Mouse (Mus musculus): Measurements from ENCODE around the gene Atg7. TPM values are rescaled to one million over a fixed set of nuclear protein-coding genes. Genes with fewer than 3 reads are reported as not detected.
A peak's percentile ranks its signal among the peaks of the same experiment; 100 is the strongest.

Atg7 gene
- polyA plus RNA-seq, 1 experiment = 16.8 TPM

- 84% methylated on average over 9 of the region's 9 CpGs for WGBS
- DNase-seq (ENCODE audit: low read depth, low spot score) = no peak
These were observed 39.3 kb downstream of the Atg7 start for GRCm38 (mm10) chr6:114682092-114682711.

GRCm38 (mm10) chr6:114683741-114684140 is 40.8 kb downstream of the Atg7 start:
- 96% methylated on average over 1 of the region's 1 CpGs for WGBS
- DNase-seq (ENCODE audit: low read depth, low spot score) = no peak

GRCm38 (mm10) chr6:114684407-114684806 is 41.5 kb downstream of the Atg7 start:
- 52% methylated on average over 3 of the region's 3 CpGs for WGBS
- no peak for DNase-seq (ENCODE audit: low read depth, low spot score)

- no peak for DNase-seq (ENCODE audit: low read depth, low spot score)
- WGBS = 75% methylated on average over 1 of the region's 1 CpGs
These were observed 42.5 kb downstream of the Atg7 start for GRCm38 (mm10) chr6:114685412-114685811.

- 85% methylated on average over 1 of the region's 1 CpGs for WGBS
- no peak for DNase-seq (ENCODE audit: low read depth, low spot score)
These were observed 44.1 kb downstream of the Atg7 start for GRCm38 (mm10) chr6:114687035-114687434.

- no peak for DNase-seq (ENCODE audit: low read depth, low spot score)
- WGBS = 29% methylated on average over 2 of the region's 2 CpGs
These were observed 47.8 kb downstream of the Atg7 start for GRCm38 (mm10) chr6:114690661-114691060.

GRCm38 (mm10) chr6:114691530-114691929 is 48.6 kb downstream of the Atg7 start:
- WGBS = 91% methylated on average over 6 of the region's 6 CpGs
- no peak for DNase-seq (ENCODE audit: low read depth, low spot score)

- no peak for DNase-seq (ENCODE audit: low read depth, low spot score)
- 93% methylated on average over 10 of the region's 10 CpGs for WGBS
These were observed 49.8 kb downstream of the Atg7 start for GRCm38 (mm10) chr6:114692691-114693090.

GRCm38 (mm10) chr6:114697646-114698490 is 55.0 kb downstream of the Atg7 start:
- peak; percentile 43 for DNase-seq (ENCODE audit: low read depth, low spot score)
- WGBS = 44% methylated on average over 9 of the region's 9 CpGs

GRCm38 (mm10) chr6:114698578-114698977 is 55.7 kb downstream of the Atg7 start:
- no peak for DNase-seq (ENCODE audit: low read depth, low spot score)
- WGBS = 72% methylated on average over 5 of the region's 5 CpGs

GRCm38 (mm10) chr6:114700704-114701103 is 57.8 kb downstream of the Atg7 start:
- WGBS = 86% methylated on average over 3 of the region's 3 CpGs
- no peak for DNase-seq (ENCODE audit: low read depth, low spot score)

GRCm38 (mm10) chr6:114707032-114707431 is 64.1 kb downstream of the Atg7 start:
- peak; percentile 36 for DNase-seq (ENCODE audit: low read depth, low spot score)
- WGBS = 34% methylated on average over 3 of the region's 3 CpGs

GRCm38 (mm10) chr6:114712242-114713050 is 69.5 kb downstream of the Atg7 start:
- 46% methylated on average over 4 of the region's 4 CpGs for WGBS

GRCm38 (mm10) chr6:114713538-114713937 is 70.6 kb downstream of the Atg7 start:
- WGBS = 49% methylated on average over 3 of the region's 3 CpGs
- no peak for DNase-seq (ENCODE audit: low read depth, low spot score)

More at GRCm38 (mm10) chr6:114712242-114713050, 69.5 kb downstream of the Atg7 start:
- DNase-seq (ENCODE audit: low read depth, low spot score) = no peak

- no peak for DNase-seq (ENCODE audit: low read depth, low spot score)
- 70% methylated on average over 5 of the region's 5 CpGs for WGBS
These were observed 71.8 kb downstream of the Atg7 start for GRCm38 (mm10) chr6:114714654-114715053.

- DNase-seq (ENCODE audit: low read depth, low spot score) = no peak
- WGBS = 72% methylated on average over 7 of the region's 7 CpGs
These were observed 72.6 kb downstream of the Atg7 start for GRCm38 (mm10) chr6:114715289-114716030.

GRCm38 (mm10) chr6:114719100-114719499 is 76.2 kb downstream of the Atg7 start:
- DNase-seq (ENCODE audit: low read depth, low spot score) = no peak
- WGBS = 75% methylated on average over 5 of the region's 5 CpGs

GRCm38 (mm10) chr6:114719665-114720064 is 76.8 kb downstream of the Atg7 start:
- 84% methylated on average over 8 of the region's 8 CpGs for WGBS
- DNase-seq (ENCODE audit: low read depth, low spot score) = no peak

- WGBS = 93% methylated on average over 5 of the region's 5 CpGs
These were observed 79.1 kb downstream of the Atg7 start for GRCm38 (mm10) chr6:114722046-114722445.

GRCm38 (mm10) chr6:114723925-114724324 is 81.0 kb downstream of the Atg7 start:
- WGBS = 26% methylated on average over 9 of the region's 9 CpGs
- DNase-seq (ENCODE audit: low read depth, low spot score) = no peak

More at GRCm38 (mm10) chr6:114722046-114722445, 79.1 kb downstream of the Atg7 start:
- no peak for DNase-seq (ENCODE audit: low read depth, low spot score)

Data from large intestine, adult 2 months (tissue).